Mouse (Mus musculus) heart, adult 8-10 months (tissue): ENCODE data around the gene Polr2f. TPM values are rescaled to one million over a fixed set of nuclear protein-coding genes. Genes with fewer than 3 reads are reported as not detected.

ENCODE experiments used
- DNase-seq: peaks from one replicate; pipeline ENCODE4 v3.0.0; 2022; ENCODE audit warnings: low spot score
- total RNA-seq, 4 experiments: library from RNA; stranded (reverse); gene quantifications; 2 replicates each; pipeline ENCODE4 v1.2.4; 2022

Gene Polr2f
- total RNA-seq, 4 experiments from 2014 or later: 124 to 149 (median 135) TPM

GRCm38 (mm10) chr15:79122119-79122518 is 18.7 kb upstream of the Polr2f start:
- no peak for DNase-seq

GRCm38 (mm10) chr15:79122546-79122945 is 18.3 kb upstream of the Polr2f start:
- DNase-seq: no peak

- DNase-seq: peak; percentile 74
Measured at GRCm38 (mm10) chr15:79123751-79124150, 17.1 kb upstream of the Polr2f start.

- DNase-seq: no peak
Measured at GRCm38 (mm10) chr15:79124331-79124875, 16.4 kb upstream of the Polr2f start.

GRCm38 (mm10) chr15:79126217-79126932 is 14.4 kb upstream of the Polr2f start:
- no peak for DNase-seq

GRCm38 (mm10) chr15:79127101-79127500 is 13.7 kb upstream of the Polr2f start:
- DNase-seq: no peak

GRCm38 (mm10) chr15:79128208-79128607 is 12.6 kb upstream of the Polr2f start:
- DNase-seq: no peak

- no peak for DNase-seq
Measured at GRCm38 (mm10) chr15:79129311-79129710, 11.5 kb upstream of the Polr2f start.

- DNase-seq: no peak
Measured at GRCm38 (mm10) chr15:79130782-79131181, 10.0 kb upstream of the Polr2f start.

GRCm38 (mm10) chr15:79131442-79131841 is 9.4 kb upstream of the Polr2f start:
- peak; percentile 87 for DNase-seq

GRCm38 (mm10) chr15:79133191-79133661 is 7.6 kb upstream of the Polr2f start:
- DNase-seq: no peak

- no peak for DNase-seq
Measured at GRCm38 (mm10) chr15:79134496-79135270, 6.1 kb upstream of the Polr2f start.

- no peak for DNase-seq
Measured at GRCm38 (mm10) chr15:79135332-79135731, 5.5 kb upstream of the Polr2f start.

- DNase-seq: no peak
Measured at GRCm38 (mm10) chr15:79135783-79136575, 4.8 kb upstream of the Polr2f start.

- no peak for DNase-seq
Measured at GRCm38 (mm10) chr15:79139640-79140039, 1.2 kb upstream of the Polr2f start.

- no peak for DNase-seq
Measured at GRCm38 (mm10) chr15:79141566-79141917, 733 bp downstream of the Polr2f start.

- no peak for DNase-seq
Measured at GRCm38 (mm10) chr15:79143316-79143715, 2.5 kb downstream of the Polr2f start.

- DNase-seq: no peak
Measured at GRCm38 (mm10) chr15:79144021-79144420, 3.2 kb downstream of the Polr2f start.

- no peak for DNase-seq
Measured at GRCm38 (mm10) chr15:79145522-79145921, 4.7 kb downstream of the Polr2f start.

- DNase-seq: peak; percentile 80
Measured at GRCm38 (mm10) chr15:79148533-79148932, 7.7 kb downstream of the Polr2f start.

GRCm38 (mm10) chr15:79151881-79152280 is 11.1 kb downstream of the Polr2f start:
- no peak for DNase-seq

- DNase-seq: no peak
Measured at GRCm38 (mm10) chr15:79152709-79153108, 11.9 kb downstream of the Polr2f start.
